Mouse (Mus musculus) liver, adult 2 months (tissue): ENCODE measurements around the gene Gm49322.

Experiments
- CTCF ChIP-seq: fragments of 200-500 bp; IDR thresholded peaks from 2 replicates; pipeline ENCODE4 v1.5.1; 2011; ENCODE audit warnings: low read depth, low read length, control low read depth
- POLR2A ChIP-seq: fragments of 200-500 bp; IDR thresholded peaks from 2 replicates; pipeline ENCODE4 v1.6.1; 2011; ENCODE audit warnings: low read length, control low read depth; ENCODE audit not compliant: insufficient read depth; ENCODE audit errors: extremely low read depth

DNA sequence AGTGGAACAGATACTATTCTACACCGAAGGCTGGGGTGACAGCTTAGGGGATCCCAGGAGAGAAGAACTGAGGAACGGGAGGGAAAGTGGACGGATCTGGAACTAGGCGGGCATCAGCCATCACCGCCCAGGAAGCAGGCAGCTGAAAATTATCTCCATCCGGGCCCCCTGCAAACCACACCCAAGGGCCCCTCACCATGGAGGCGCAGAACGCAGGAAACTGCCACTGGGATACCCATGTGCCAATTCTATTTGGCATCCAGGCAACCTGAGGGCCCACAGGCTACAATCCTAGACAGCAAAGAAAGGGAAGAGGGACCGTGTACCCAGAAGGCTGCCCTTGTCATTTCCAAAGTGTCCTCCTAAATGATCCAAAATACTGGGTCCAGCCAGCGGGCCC, 35.4 kb upstream of the Gm49322 start:
- no peak for TF ChIP-seq POLR2A
- no peak for TF ChIP-seq CTCF
